1 mouse cellular context compared by ENCODE assay signal in the genomic region with DNA sequence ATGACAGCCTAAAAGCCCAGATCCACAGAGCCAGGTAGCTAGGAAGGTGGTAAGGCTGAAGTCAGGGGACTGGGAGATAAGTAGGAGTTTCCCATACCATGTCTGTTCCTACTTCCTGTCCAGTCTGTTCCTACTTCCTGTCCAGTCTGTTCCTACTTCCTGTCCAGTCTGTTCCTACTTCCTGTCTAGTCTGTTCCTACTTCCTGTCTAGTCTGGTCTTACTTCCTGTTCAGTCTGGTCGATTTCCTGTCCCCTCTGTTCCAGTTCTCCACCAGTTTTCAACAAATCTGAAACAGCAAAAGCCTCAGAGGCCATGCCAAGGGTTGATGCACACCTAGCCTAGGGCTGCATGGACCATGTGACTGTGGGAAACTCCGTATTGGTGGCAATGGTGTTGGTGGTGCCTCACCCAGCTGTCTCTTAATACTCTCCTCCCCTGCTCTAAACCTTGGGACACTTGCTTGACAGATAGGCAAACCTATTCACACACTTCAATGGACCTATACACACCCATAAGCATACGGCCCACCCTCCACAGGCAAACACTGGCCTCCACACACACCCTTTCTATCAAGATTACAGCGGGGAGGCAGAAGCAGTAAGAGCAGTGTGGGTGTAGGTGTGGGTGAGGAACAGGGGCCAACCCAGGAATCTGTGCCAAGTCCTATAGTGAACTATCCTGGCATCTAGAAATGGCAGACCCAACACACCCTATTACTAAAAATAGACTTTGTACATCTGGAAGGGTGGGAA.
TF ChIP-seq lines count a peak whose summit lies in the region.

No protein-coding gene starts in this region.

TF ChIP-seq in MEL, 35 proteins besides CTCF, POLR2A, EP300 and RAD21:
- TF ChIP-seq POLR2AphosphoS5 (IDR thresholded peaks at IDR 0.05; ENCODE audit: borderline replicate concordance, low read depth, low read length) (no peak), ETS1 (IDR thresholded peaks at IDR 0.05; ENCODE audit: low read depth, low read length) (peak; percentile 34; the same call in 1 of the 2 replicates), USF2 (IDR thresholded peaks at IDR 0.05; ENCODE audit: borderline replicate concordance in 1 of 2, insufficient read depth in 1 of 2, low read depth in 1 of 2, low read length in 2 of 2) (no peak), USF1 (IDR thresholded peaks at IDR 0.05; ENCODE audit: low read depth, low read length) (peak; percentile 59; the same call in 1 of the 2 replicates), TAL1 (IDR thresholded peaks at IDR 0.05; ENCODE audit: low read length) (no peak), MXI1 (IDR thresholded peaks at IDR 0.05; ENCODE audit: low read depth, low read length) (no peak), GABPA (IDR thresholded peaks at IDR 0.05; ENCODE audit: low read depth, low read length) (no peak), MAZ (IDR thresholded peaks at IDR 0.05; ENCODE audit: low read depth, low read length) (no peak), SIN3A (IDR thresholded peaks at IDR 0.05; ENCODE audit: low read length) (peak; percentile 39; the same call in 1 of the 2 replicates), MAX (IDR thresholded peaks at IDR 0.05; ENCODE audit: low read length) (peak; percentile 77), NRF1 (IDR thresholded peaks at IDR 0.05; ENCODE audit: insufficient read depth, low read depth, low read length, poor library complexity, severe bottlenecking) (no peak), ELF1 (IDR thresholded peaks at IDR 0.05; ENCODE audit: low read depth, low read length) (peak; percentile 94), MYC (IDR thresholded peaks at IDR 0.05; ENCODE audit: low read depth, low read length) (peak; percentile 48; the same call in 1 of the 2 replicates), JUND (IDR thresholded peaks at IDR 0.05; ENCODE audit: low read depth, low read length) (no peak), NELFE (IDR thresholded peaks at IDR 0.05; ENCODE audit: low read depth, low read length) (no peak), SMC3 (IDR thresholded peaks at IDR 0.05; ENCODE audit: low read depth, low read length) (no peak), CHD2 (IDR thresholded peaks at IDR 0.05; ENCODE audit: low read length) (no peak), MEF2A (IDR thresholded peaks at IDR 0.05; ENCODE audit: extremely low read depth, insufficient replicate concordance, low read depth, low read length, poor library complexity, severe bottlenecking) (peak; percentile 67; the same call in 1 of the 2 replicates), GATA1 (IDR thresholded peaks at IDR 0.05; ENCODE audit: low read depth, low read length) (peak; percentile 15; the same call in 1 of the 2 replicates), TBP (IDR thresholded peaks at IDR 0.05; ENCODE audit: low read depth, low read length) (peak; percentile 19; the same call in 1 of the 2 replicates), HCFC1 (IDR thresholded peaks at IDR 0.05; ENCODE audit: low read depth, low read length) (peak; percentile 77), MAFK (IDR thresholded peaks at IDR 0.05; ENCODE audit: borderline replicate concordance, low read depth, low read length) (no peak), RCOR1 (IDR thresholded peaks at IDR 0.05; ENCODE audit: low read depth, low read length) (peak; percentile 44; the same call in 1 of the 2 replicates), MYB (IDR thresholded peaks at IDR 0.05; ENCODE audit: low read depth, low read length) (peak; percentile 21; the same call in 1 of the 2 replicates), CHD1 (IDR thresholded peaks at IDR 0.05; ENCODE audit: low read depth, low read length) (no peak)
